Mouse (Mus musculus) heart, adult 2 months (tissue): ENCODE data around the gene Irf2bp2.

Experiments used
- CTCF ChIP-seq: fragments of 200-600 bp; IDR thresholded peaks from 2 replicates; pipeline ENCODE4 v1.8.1; 2022; ENCODE audit warnings: antibody characterized with exemption, mild to moderate bottlenecking, moderate library complexity
- EP300 ChIP-seq: fragments of 200-500 bp; IDR thresholded peaks from 2 replicates; pipeline ENCODE4 v1.6.1; 2011; ENCODE audit warnings: low read depth, low read length, control low read depth; ENCODE audit not compliant: insufficient read depth
- POLR2A ChIP-seq: fragments of 200-500 bp; IDR thresholded peaks from 2 replicates; pipeline ENCODE4 v1.6.1; 2011; ENCODE audit warnings: mild to moderate bottlenecking, low read depth, low read length, control low read depth; ENCODE audit not compliant: insufficient read depth

DNA sequence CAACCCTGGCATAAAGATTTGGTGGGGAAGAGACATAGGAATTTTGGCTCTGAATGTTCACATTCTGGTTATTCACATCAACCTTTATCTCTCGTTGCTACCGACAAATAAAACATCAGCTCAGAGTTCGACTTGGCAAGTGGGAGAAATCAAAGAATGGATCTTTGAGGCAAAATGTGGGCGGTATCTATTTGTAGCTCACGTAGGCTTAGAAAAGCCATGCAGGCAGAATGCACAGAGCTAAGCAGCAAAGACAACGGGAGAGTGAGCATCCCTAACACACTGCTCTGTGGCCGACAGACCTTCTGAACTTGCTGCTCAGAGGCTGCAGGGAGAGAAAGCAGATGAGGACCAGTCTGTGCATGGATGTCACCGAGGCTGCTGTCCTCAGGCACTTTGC, 44.2 kb upstream of the Irf2bp2 start:
- TF ChIP-seq CTCF (no peak), EP300 (no peak), POLR2A (no peak)
